Mouse (Mus musculus) C2C12 (cell line): ENCODE results near the gene Slc10a7. TPM values are rescaled to one million over a fixed set of nuclear protein-coding genes. Genes with fewer than 3 reads are reported as not detected.
"Not testable (repeated sequence)": the region's sequence is repeated elsewhere in the genome, so short reads cannot be mapped to it uniquely, and the experiment has no call there.

Experiments used
- H3K27me3 ChIP-seq: one replicate; pipeline ENCODE4 v1.6.1; 2011; ENCODE audit not compliant: control insufficient read depth, insufficient read depth, insufficient read length
- H3K36me3 ChIP-seq: one replicate; pipeline ENCODE4 v1.6.1; 2011; ENCODE audit not compliant: control insufficient read depth, insufficient read depth
- H3K4me3 ChIP-seq: one replicate; pipeline ENCODE4 v1.5.1; 2011; ENCODE audit warnings: mild to moderate bottlenecking, control low read depth; ENCODE audit not compliant: poor library complexity, insufficient read depth, severe bottlenecking
- H3K79me2 ChIP-seq: one replicate; pipeline ENCODE4 v1.6.1; 2011; ENCODE audit not compliant: control insufficient read depth, insufficient read depth
- H3K79me3 ChIP-seq: one replicate; pipeline ENCODE4 v1.6.1; 2011; ENCODE audit warnings: low read depth, control low read depth
- H3ac ChIP-seq: one replicate; pipeline ENCODE3; 2011; ENCODE audit warnings: low read depth; ENCODE audit not compliant: control insufficient read depth, insufficient read length
- CEBPB ChIP-seq: IDR thresholded peaks from one replicate; pipeline ENCODE4 v1.6.1; 2011; ENCODE audit warnings: low read depth, mild to moderate bottlenecking, control low read depth, moderate library complexity
- CTCF ChIP-seq: IDR thresholded peaks from one replicate; pipeline ENCODE4 v1.5.1; 2011; ENCODE audit not compliant: control insufficient read depth, insufficient read depth, insufficient read length
- FOSL1 ChIP-seq: IDR thresholded peaks from one replicate; pipeline ENCODE4 v1.8.0; 2011; ENCODE audit warnings: mild to moderate bottlenecking, low read length; ENCODE audit not compliant: poor library complexity, insufficient read depth, severe bottlenecking
- MAX ChIP-seq: IDR thresholded peaks from one replicate; pipeline ENCODE4 v1.6.1; 2011; ENCODE audit warnings: mild to moderate bottlenecking, control low read depth
- MYOD1 ChIP-seq: IDR thresholded peaks from one replicate; pipeline ENCODE4 v1.6.1; 2011; ENCODE audit warnings: low read depth; ENCODE audit not compliant: control insufficient read depth, insufficient read length
- MYOG ChIP-seq: IDR thresholded peaks from one replicate; pipeline ENCODE4 v1.6.1; 2011; ENCODE audit not compliant: control insufficient read depth, insufficient read length; ENCODE audit errors: extremely low read depth
- USF1 ChIP-seq: IDR thresholded peaks from one replicate; pipeline ENCODE4 v1.6.1; 2011; ENCODE audit warnings: low read depth, mild to moderate bottlenecking, control low read depth, moderate library complexity
- polyA plus RNA-seq: library from polyadenylated mRNA; unstranded; fragments of >200 nt; fragmentation: generic; extraction: Trizol; gene quantifications from one replicate; pipeline ENCODE4 v1.2.1, GENCODE M21; 2012; ENCODE audit warnings: missing spikeins

Slc10a7 gene
- polyA plus RNA-seq, 1 experiment = 7.5 TPM

DNA sequence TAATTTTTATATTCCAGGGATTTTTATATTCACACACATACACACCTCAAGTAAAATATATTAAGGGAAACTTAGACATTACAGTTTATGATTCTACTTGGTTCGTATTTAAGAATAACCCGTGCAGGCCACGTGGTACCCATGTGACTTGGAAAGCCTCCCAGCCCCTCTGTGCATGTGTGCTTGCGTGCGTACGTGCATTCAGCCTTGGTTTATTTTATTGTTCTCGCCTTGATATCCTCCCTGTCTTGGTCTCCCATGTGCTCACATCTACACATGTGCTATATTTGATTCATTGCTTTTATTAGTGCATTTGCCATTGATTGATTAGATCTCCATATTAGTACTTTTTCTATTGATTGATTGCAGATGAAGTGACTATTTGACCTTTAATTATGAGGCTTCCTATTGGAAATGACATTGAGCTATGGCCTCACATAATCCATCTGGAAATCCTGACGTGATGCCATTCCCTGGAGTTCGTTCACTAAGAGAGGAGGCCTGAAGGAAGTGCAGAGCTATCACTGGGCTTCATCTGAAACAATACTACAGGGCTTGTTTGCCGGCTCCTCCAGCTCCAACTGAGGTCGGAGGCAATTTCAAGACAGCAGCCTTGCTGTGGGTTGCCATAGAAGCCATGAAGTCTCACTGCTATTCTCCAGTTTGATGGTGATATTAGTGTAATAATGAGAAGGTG lies 200.9 kb downstream of the Slc10a7 start:
- TF ChIP-seq USF1 (no peak), CEBPB (no peak), FOSL1 (no peak), MAX (no peak), MYOG (no peak), MYOD1 (no peak), CTCF (no peak)
- Histone ChIP-seq H3K4me3 (no peak overlapping the region), H3K27me3 (no peaks in the 10 kb centered on the region), H3K79me2 (no peaks in the 10 kb centered on the region), H3K36me3 (peaks cover 3% of the 10 kb centered on the region), H3ac (no peak overlapping the region), H3K79me3 (no peaks in the 10 kb centered on the region)

DNA sequence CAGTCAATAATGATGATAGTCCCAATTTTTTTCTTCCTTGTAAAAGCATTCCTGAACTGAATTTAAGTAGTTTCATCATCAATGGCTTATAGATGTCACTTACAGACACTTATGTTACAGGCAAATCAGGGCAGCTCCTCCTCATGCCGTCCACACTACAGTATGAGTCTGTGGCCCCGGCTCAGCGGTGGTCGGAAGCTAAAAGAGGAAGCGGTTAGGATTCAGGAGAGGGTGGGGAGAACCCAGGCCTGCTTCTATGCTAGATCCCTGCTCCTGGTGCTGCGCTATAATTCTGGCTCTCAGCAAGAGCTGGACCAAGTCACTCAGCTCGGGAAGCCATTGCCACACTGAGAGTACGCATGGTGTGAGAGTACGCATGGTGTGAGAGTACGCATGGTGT lies 201.8 kb downstream of the Slc10a7 start:
- no peaks in the 10 kb centered on the region for H3K79me3 ChIP-seq
- no peak overlapping the region for H3K4me3 ChIP-seq
- no peaks in the 10 kb centered on the region for H3K79me2 ChIP-seq
- TF ChIP-seq MYOG = no peak
- no peak overlapping the region for H3ac ChIP-seq
- H3K36me3 ChIP-seq = peaks cover 3% of the 10 kb centered on the region
- H3K27me3 ChIP-seq = no peaks in the 10 kb centered on the region

DNA sequence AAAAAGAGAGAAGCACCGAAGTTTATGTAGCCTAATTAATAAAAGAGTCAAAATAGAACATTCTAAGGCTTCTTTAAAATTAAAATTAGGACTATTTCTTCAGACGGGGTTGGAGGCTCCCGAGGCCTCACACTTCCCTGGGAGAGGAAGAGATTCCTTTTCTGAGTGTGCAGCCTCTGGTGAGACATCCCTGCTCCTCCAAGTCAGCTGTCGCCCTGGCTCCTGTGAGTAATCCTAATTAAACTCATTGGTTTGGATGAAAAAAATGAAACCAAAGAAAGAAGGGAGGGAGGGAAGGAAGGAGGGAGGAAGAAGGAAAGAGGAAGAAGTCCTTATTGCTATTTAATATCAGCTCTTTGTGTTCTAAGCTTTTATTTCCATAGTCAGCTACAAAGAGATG lies 205.7 kb downstream of the Slc10a7 start:
- no peak overlapping the region for H3ac ChIP-seq
- H3K36me3 ChIP-seq = no peaks in the 10 kb centered on the region
- no peaks in the 10 kb centered on the region for H3K79me2 ChIP-seq
- TF ChIP-seq MYOG (no peak), MYOD1 (peak; percentile 75)
- no peak overlapping the region for H3K4me3 ChIP-seq
- H3K79me3 ChIP-seq = no peaks in the 10 kb centered on the region
- no peaks in the 10 kb centered on the region for H3K27me3 ChIP-seq

DNA sequence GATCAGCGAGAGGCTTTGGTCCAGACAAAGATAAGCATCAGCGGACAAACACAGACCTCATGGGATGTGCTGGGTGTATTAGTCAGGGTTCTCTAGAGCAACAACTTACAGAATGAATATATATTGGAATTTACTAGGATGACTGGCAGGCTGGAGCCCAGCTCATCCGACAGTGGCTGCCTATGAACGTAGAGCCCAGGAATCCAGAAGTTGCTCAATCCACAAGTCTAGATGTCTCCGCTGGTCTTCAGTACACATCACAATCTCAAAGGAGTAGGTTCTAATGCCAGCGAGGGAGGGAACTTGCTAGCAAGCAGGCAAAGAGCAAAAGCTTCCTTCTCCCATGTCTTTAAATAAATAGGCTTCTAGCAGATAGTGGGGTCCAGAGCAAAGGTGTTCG lies 207.4 kb downstream of the Slc10a7 start:
- H3ac ChIP-seq = no peak overlapping the region
- no peaks in the 10 kb centered on the region for H3K36me3 ChIP-seq
- no peaks in the 10 kb centered on the region for H3K27me3 ChIP-seq
- no peaks in the 10 kb centered on the region for H3K79me2 ChIP-seq
- H3K4me3 ChIP-seq = no peak overlapping the region
- no peaks in the 10 kb centered on the region for H3K79me3 ChIP-seq
- peak; percentile 82 for TF ChIP-seq CEBPB
- TF ChIP-seq MYOD1 = no peak
- no peak for TF ChIP-seq FOSL1
- no peak for TF ChIP-seq MYOG

DNA sequence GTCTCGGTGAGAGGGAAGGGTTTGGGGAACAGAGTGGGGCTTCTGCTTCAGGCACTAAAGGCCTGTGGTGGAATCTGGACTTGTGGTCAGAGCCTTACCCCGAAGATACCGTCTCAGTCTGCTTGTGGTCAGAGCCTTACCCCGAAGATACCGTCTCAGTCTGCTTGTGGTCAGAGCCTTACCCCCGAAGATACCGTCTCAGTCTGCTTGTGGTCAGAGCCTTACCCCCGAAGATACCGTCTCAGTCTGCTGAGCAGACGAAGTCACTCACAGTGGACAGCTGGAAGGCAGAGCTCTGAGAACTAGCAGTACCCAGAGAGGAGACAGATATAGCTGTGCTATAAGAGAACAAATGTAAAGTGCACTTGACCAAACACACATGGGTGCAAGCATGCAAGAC lies 208.0 kb downstream of the Slc10a7 start:
- H3K79me2 ChIP-seq, H3K36me3 ChIP-seq, H3K4me3 ChIP-seq, H3ac ChIP-seq, H3K27me3 ChIP-seq, H3K79me3 ChIP-seq: not testable (repeated sequence)
- peak; percentile 47 for TF ChIP-seq MYOD1

DNA sequence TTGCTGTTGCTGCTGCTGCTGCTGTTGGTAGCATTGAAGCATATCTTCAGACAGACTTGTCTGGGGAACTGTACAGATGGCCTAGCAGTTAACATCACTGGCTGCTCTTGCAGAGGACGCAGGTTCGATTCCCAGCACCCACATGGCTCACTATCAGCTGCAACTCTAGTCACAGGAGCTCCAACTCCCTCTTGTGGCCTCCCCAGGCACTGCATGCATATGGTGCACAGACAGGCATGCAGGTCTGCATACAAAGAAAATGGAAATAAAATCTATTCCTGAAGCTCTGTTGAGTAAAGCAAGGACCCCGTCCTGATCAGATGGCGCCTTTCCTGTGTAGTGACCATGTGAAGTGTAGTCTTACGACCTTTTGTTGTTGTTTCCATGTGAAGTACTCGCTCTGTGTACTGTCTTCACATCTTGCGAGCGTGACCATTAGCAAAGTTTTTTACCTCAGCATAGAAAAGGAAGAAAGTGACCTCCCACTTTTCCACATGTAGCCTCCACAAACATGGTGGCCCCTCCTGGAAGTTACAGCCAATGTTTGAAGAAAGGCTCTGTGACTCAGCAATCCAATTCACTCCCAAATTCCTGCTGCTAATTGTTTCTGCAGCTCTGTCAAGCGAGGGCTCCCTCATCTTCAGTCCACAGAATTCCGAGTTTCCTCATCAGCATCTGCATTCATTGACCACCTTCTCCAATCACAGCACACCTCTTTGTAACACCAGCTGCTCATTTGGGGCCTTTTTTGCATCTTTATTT lies 210.3 kb downstream of the Slc10a7 start:
- Histone ChIP-seq H3K36me3 (no peaks in the 10 kb centered on the region), H3K4me3 (no peak overlapping the region), H3K79me2 (no peaks in the 10 kb centered on the region), H3K79me3 (no peaks in the 10 kb centered on the region), H3K27me3 (no peaks in the 10 kb centered on the region), H3ac (no peak overlapping the region)
- TF ChIP-seq FOSL1 = no peak
- no peak for TF ChIP-seq MAX
